Mouse (Mus musculus): ENCODE measurements around the gene Myl6b.

DNA sequence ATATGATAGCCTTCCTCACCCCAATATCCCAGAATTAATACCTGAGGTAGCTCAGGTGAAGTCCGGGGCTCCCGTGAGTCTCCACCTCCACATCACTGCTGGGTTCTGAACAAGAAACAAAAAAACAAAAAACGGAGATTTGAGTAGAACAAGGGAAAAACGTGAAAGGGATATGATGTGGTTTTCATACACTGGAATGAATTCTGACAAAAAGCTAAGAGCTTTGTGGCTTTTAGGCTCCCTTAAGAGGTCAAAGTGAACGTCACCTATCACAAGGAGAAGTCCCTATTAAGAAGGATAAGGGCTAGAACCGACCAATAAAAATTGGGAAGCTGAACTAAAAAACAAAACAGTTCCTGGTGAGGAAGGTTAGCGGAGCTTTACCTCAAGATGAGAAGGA lies 48.3 kb upstream of the Myl6b start:
- no peak for TF ChIP-seq CTCF (IDR thresholded peaks at IDR 0.05; ENCODE audit: extremely low read depth, insufficient read depth, insufficient read length, insufficient replicate concordance)
- no peak for TF ChIP-seq POLR2A (IDR thresholded peaks at IDR 0.05; ENCODE audit: low read depth, low read length)
